Mouse (Mus musculus) liver, embryonic 11.5 days (tissue): ENCODE data around the gene Diexf. TPM values are rescaled to one million over a fixed set of nuclear protein-coding genes. Genes with fewer than 3 reads are reported as not detected.

Experiments used
- ATAC-seq: fragments of 200-750 bp; cut with Nextera tagmentation; replicated peaks from 2 replicates; pipeline ENCODE4 v1.8.0; 2017; ENCODE audit warnings: moderate number of reproducible peaks, mild to moderate bottlenecking, moderate TSS enrichment, moderate library complexity; ENCODE audit not compliant: low FRiP score
- DNase-seq: peaks from one replicate; pipeline ENCODE4 v3.0.0-alpha.2; 2017; ENCODE audit warnings: low spot score
- H3K27ac ChIP-seq: fragments of 300-500 bp; sonication (generic); 2 replicates; pipeline ENCODE4 v1.5.1; 2014; ENCODE audit warnings: mild to moderate bottlenecking, low read depth, low read length, control low read depth
- H3K27me3 ChIP-seq: fragments of 300-500 bp; sonication (generic); replicated peaks from 2 replicates; pipeline ENCODE4 v1.6.1; 2014; ENCODE audit warnings: low read length, mixed read lengths; ENCODE audit not compliant: control insufficient read depth, insufficient read depth
- H3K36me3 ChIP-seq: fragments of 300-500 bp; sonication (generic); 2 replicates; pipeline ENCODE4 v1.6.1; 2014; ENCODE audit warnings: mild to moderate bottlenecking, low read length, moderate library complexity, mixed read lengths; ENCODE audit not compliant: control insufficient read depth, insufficient read depth
- H3K4me1 ChIP-seq: fragments of 300-500 bp; sonication (generic); replicated peaks from 2 replicates; pipeline ENCODE4 v1.6.1; 2014; ENCODE audit warnings: low read length, mixed read lengths; ENCODE audit not compliant: control insufficient read depth, insufficient read depth
- H3K4me2 ChIP-seq: fragments of 300-500 bp; sonication (generic); 2 replicates; pipeline ENCODE4 v1.6.1; 2014; ENCODE audit warnings: mild to moderate bottlenecking, control low read depth, moderate library complexity
- H3K4me3 ChIP-seq: fragments of 300-500 bp; sonication (generic); 2 replicates; pipeline ENCODE4 v1.5.1; 2014; ENCODE audit warnings: low read depth, low read length, control low read depth
- H3K9ac ChIP-seq: fragments of 300-500 bp; sonication (generic); 2 replicates; pipeline ENCODE4 v1.6.1; 2014; ENCODE audit warnings: low read depth, low read length, control low read depth
- H3K9me3 ChIP-seq: fragments of 300-500 bp; sonication (generic); 2 replicates; pipeline ENCODE4 v1.6.1; 2016; ENCODE audit warnings: low read length, inconsistent platforms, mixed read lengths; ENCODE audit not compliant: control insufficient read depth
- WGBS: fragments of 180-500 bp; shearing (Covaris S2); extraction: QIAGEN DNeasy Blood & Tissue Kit; methylation state at CpG from one replicate; pipeline ENCODE4 v1.1.7; 2014; 5-methylcytosine and 5-hydroxymethylcytosine counted together
- polyA plus RNA-seq: library from polyadenylated mRNA; unstranded; fragments of >200 nt; fragmentation: Nextera tagmentation; extraction: Ambion mirVana; gene quantifications from 2 replicates; pipeline ENCODE4 v1.2.1, GENCODE M21; 2014

Gene Diexf
- polyA plus RNA-seq, 1 experiment from 2014 or later = 10.7 TPM

GRCm38 (mm10) chr1:193086842-193087476 lies 43.1 kb downstream of the Diexf start:
- WGBS = 69% methylated on average over 9 of the region's 9 CpGs
- Histone ChIP-seq H3K27ac (no peak overlapping the region), H3K4me1 (no peaks in the 10 kb centered on the region), H3K36me3 (no peaks in the 10 kb centered on the region), H3K4me2 (no peak overlapping the region), H3K9me3 (no peaks in the 10 kb centered on the region), H3K4me3 (no peak overlapping the region), H3K9ac (no peak overlapping the region), H3K27me3 (no peaks in the 10 kb centered on the region)
- no peak for DNase-seq
- 0 out of 2 replicates have a peak, but pooled peaks have one; percentile 10 for ATAC-seq

DNA sequence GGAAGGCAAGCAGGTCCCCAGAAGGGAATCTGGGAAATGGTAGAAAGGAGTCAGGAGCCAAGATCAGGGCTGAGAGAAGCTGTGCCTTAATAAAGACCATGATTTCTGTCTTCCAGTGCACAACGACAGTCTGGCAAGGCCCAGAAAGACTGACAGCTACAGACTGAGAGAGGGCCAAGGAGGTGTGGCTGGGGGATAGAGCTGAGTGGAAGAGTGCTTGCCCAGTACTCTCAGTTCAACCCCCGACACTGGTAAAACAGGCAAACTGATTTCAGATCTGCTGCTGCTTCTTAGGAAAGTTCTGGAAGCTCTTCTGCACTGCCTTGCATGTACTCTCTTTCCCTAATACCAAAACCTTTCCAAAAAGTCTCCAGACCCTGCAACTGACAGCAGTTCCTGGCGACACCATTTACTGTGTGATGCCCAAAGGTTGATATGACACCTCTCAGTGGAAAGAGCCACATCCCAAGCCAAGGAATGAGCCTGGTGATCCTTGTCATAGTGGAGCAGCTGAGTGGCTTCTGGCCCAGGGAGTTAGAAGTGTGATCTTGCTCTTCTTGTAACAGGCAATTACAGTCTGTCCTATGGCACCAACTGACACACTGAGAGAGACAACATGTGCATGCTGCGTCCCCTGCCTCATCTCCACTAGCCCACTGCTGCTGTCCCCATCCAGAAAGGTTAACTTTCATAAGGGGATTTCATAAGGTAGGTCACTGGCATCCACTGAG lies 43.8 kb downstream of the Diexf start:
- H3K27ac ChIP-seq = no peak overlapping the region
- H3K4me1 ChIP-seq = no peaks in the 10 kb centered on the region
- H3K4me2 ChIP-seq = no peak overlapping the region
- H3K9ac ChIP-seq = no peak overlapping the region
- no peaks in the 10 kb centered on the region for H3K9me3 ChIP-seq
- no peak overlapping the region for H3K4me3 ChIP-seq
- DNase-seq (no peak), ATAC-seq (no peak)
- H3K36me3 ChIP-seq = no peaks in the 10 kb centered on the region
- no peaks in the 10 kb centered on the region for H3K27me3 ChIP-seq
- 74% methylated on average over 4 of the region's 4 CpGs for WGBS

DNA sequence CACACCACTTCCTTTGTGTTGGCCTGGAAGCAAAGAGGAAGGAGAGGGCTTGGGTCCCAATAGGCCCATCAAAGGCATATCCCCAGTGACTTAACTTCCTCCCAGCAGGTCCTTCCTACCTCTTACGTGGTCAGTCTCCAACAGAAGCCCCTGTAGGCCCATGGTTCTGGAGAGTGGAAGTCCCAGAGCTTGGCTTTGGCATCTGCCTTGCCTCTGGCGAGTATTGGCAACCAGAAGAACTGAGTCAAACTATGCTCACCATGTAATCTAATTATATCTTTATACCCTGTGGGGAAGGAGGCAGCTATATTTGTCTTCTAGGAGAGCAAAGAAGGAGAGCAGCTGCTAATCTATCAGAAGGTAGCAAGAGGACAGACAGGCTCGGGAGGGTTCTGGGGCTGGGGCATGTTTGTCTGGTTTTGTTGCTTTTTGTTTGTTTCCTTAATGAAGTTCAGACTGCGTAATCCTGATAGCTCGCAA lies 44.5 kb downstream of the Diexf start:
- Histone ChIP-seq H3K4me2 (no peak overlapping the region), H3K4me3 (no peak overlapping the region)
- no peak for DNase-seq

GRCm38 (mm10) chr1:193084016-193084415 lies 46.1 kb downstream of the Diexf start:
- no peak for ATAC-seq
- no peak for DNase-seq
- Histone ChIP-seq H3K4me2 (no peak overlapping the region), H3K4me3 (no peak overlapping the region), H3K27me3 (no peaks in the 10 kb centered on the region), H3K4me1 (no peaks in the 10 kb centered on the region), H3K9me3 (no peaks in the 10 kb centered on the region), H3K9ac (no peak overlapping the region), H3K36me3 (no peaks in the 10 kb centered on the region), H3K27ac (no peak overlapping the region)
- WGBS = 81% methylated on average over 1 of the region's 1 CpGs

More for the DNA sequence above, 44.5 kb downstream of the Diexf start:
- Histone ChIP-seq H3K36me3 (no peaks in the 10 kb centered on the region), H3K27ac (no peak overlapping the region), H3K27me3 (no peaks in the 10 kb centered on the region), H3K4me1 (no peaks in the 10 kb centered on the region), H3K9me3 (no peaks in the 10 kb centered on the region), H3K9ac (no peak overlapping the region)
- no peak for ATAC-seq
- WGBS = 69% methylated on average over 5 of the region's 5 CpGs

DNA sequence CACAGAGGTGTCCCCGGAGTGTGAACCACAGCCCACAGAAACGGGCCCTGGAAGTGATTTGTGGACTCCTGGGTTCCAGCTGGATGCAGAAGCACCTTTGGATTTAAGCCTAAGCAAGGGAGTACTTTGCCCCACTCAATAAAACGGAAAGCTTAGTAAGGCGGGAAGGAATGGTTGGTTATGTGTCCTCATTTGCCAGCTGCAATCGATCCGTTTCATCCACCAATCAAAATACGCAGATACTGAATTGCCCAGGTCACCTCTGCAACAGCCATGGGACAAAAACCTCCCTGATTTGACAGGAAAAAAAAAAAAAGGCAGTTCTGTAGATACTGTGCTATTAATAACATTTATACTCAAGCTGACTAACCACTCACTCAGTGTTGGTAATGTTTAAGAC lies 47.0 kb downstream of the Diexf start:
- Histone ChIP-seq H3K4me3 (no peak overlapping the region), H3K36me3 (no peaks in the 10 kb centered on the region), H3K27ac (no peak overlapping the region), H3K9ac (no peak overlapping the region), H3K9me3 (no peaks in the 10 kb centered on the region), H3K4me2 (no peak overlapping the region), H3K4me1 (no peaks in the 10 kb centered on the region), H3K27me3 (no peaks in the 10 kb centered on the region)
- 84% methylated on average over 7 of the region's 7 CpGs for WGBS
- ATAC-seq (no peak), DNase-seq (no peak)

- Histone ChIP-seq H3K27ac (no peak overlapping the region), H3K4me1 (no peaks in the 10 kb centered on the region), H3K4me2 (no peak overlapping the region), H3K9ac (no peak overlapping the region), H3K27me3 (no peaks in the 10 kb centered on the region), H3K9me3 (no peaks in the 10 kb centered on the region), H3K36me3 (no peaks in the 10 kb centered on the region), H3K4me3 (no peak overlapping the region)
- no peak for ATAC-seq
- DNase-seq = no peak
- WGBS = 60% methylated on average over 10 of the region's 10 CpGs
Observed at GRCm38 (mm10) chr1:193082311-193082921, 47.7 kb downstream of the Diexf start.

- H3K4me2 ChIP-seq = no peak overlapping the region
- no peaks in the 10 kb centered on the region for H3K27me3 ChIP-seq
- DNase-seq (no peak), ATAC-seq (no peak)
- H3K9ac ChIP-seq = no peak overlapping the region
- H3K9me3 ChIP-seq = no peaks in the 10 kb centered on the region
- no peak overlapping the region for H3K4me3 ChIP-seq
- H3K4me1 ChIP-seq = no peaks in the 10 kb centered on the region
- H3K36me3 ChIP-seq = no peaks in the 10 kb centered on the region
- WGBS = 84% methylated on average over 3 of the region's 3 CpGs
- no peak overlapping the region for H3K27ac ChIP-seq
Observed at GRCm38 (mm10) chr1:193062618-193063017, 67.5 kb downstream of the Diexf start.

GRCm38 (mm10) chr1:193060167-193060566 lies 69.9 kb downstream of the Diexf start:
- Histone ChIP-seq H3K4me2 (no peak overlapping the region), H3K36me3 (no peaks in the 10 kb centered on the region), H3K4me3 (no peak overlapping the region), H3K27me3 (no peaks in the 10 kb centered on the region), H3K27ac (no peak overlapping the region), H3K9me3 (no peaks in the 10 kb centered on the region), H3K4me1 (no peaks in the 10 kb centered on the region), H3K9ac (no peak overlapping the region)
- 44% methylated on average over 2 of the region's 2 CpGs for WGBS
- no peak for DNase-seq
- no peak for ATAC-seq
